7 mouse cellular contexts compared by ENCODE assay signal in genomic region chr17:44776738-44777270, GRCm38 (mm10). TPM values are rescaled to one million over a fixed set of nuclear protein-coding genes. Genes with fewer than 3 reads are reported as not detected.
DNase-seq lines count a peak whose midpoint lies in the region; ATAC-seq lines count a peak whose summit lies in the region.

Supt3 (plus strand) TSS chr17:44777152.

- H3K4me2 ChIP-seq in intestine, embryonic 16.5 days (ENCODE audit: low read depth, low read length): peak within 1 kb of the TSS; percentile 60
- peak within 1 kb of the TSS; percentile 73 for H3K4me2 ChIP-seq in midbrain, embryonic 11.5 days

- H3K4me3 ChIP-seq in intestine, embryonic 16.5 days (ENCODE audit: low read length): peak within 1 kb of the TSS; percentile 92
- H3K4me3 ChIP-seq in midbrain, embryonic 11.5 days (ENCODE audit: low read depth, low read length): peak within 1 kb of the TSS; percentile 89

- peak within 1 kb of the TSS; percentile 98 for H3K9ac ChIP-seq in intestine, embryonic 16.5 days (ENCODE audit: low read depth, low read length)
- H3K9ac ChIP-seq in midbrain, embryonic 11.5 days (ENCODE audit: low read length): peak within 1 kb of the TSS; percentile 94

- peaks cover 3% of the 10 kb centered on the region; the same call in 1 of the 2 replicates for H3K4me1 ChIP-seq in intestine, embryonic 16.5 days (ENCODE audit: control insufficient read depth, insufficient read depth, low read length)
- 0 out of 2 replicates have a peak, but pooled peaks cover 6% of the 10 kb centered on the region for H3K4me1 ChIP-seq in midbrain, embryonic 11.5 days (ENCODE audit: control insufficient read depth, insufficient read depth, low read length)

- DNase-seq in adrenal gland, adult 2 months: peak; percentile 98
- peak; percentile 96 for DNase-seq in embryo, embryonic 11.5 days (ENCODE audit: low read depth, low spot score)
- peak; percentile 95 for DNase-seq in gastrocnemius, postnatal 36 days
- DNase-seq in left cerebral cortex, postnatal 36 days (ENCODE audit: low spot score in 2 of 2): peak; percentile 96 to 99
- DNase-seq in midbrain, embryonic 11.5 days (ENCODE audit: low spot score, missing footprints): peak; percentile 100
- DNase-seq in skeletal muscle tissue, adult 2 months (ENCODE audit: low read depth, low spot score): peak; percentile 96

- peak; percentile 99 for ATAC-seq in intestine, embryonic 16.5 days
- ATAC-seq in midbrain, embryonic 11.5 days (ENCODE audit: low FRiP score): peak; percentile 97

- peak within 1 kb of the TSS; percentile 84 for H3K27ac ChIP-seq in intestine, embryonic 16.5 days (ENCODE audit: low read length)
- peak within 1 kb of the TSS; percentile 69 for H3K27ac ChIP-seq in midbrain, embryonic 11.5 days (ENCODE audit: low read depth, low read length)

- H3K27me3 ChIP-seq in intestine, embryonic 16.5 days (replicated peaks; ENCODE audit: control insufficient read depth, insufficient read depth, low read length): no peaks in the 10 kb centered on the region
- H3K27me3 ChIP-seq in midbrain, embryonic 11.5 days (ENCODE audit: control insufficient read depth, insufficient read depth, low read length): no peaks in the 10 kb centered on the region

- intact Hi-C loops in gastrocnemius, postnatal 36 days (cut with DNase I): no loop called here
- intact Hi-C loops in left cerebral cortex, postnatal 36 days (cut with DNase I): loop anchor here (1.0 kb wide), 1 partner anchor 41 kb away; no protein-coding TSS in a partner anchor

- no peaks in the 10 kb centered on the region for H3K9me3 ChIP-seq in intestine, embryonic 16.5 days (ENCODE audit: control insufficient read depth, low read length)
- no peaks in the 10 kb centered on the region for H3K9me3 ChIP-seq in midbrain, embryonic 11.5 days (ENCODE audit: control insufficient read depth, low read length)

- 0% methylated on average over 40 of the region's 40 CpGs for WGBS in intestine, embryonic 16.5 days
- WGBS in midbrain, embryonic 11.5 days: under 1% methylated on average over 40 of the region's 40 CpGs

- H3K36me3 ChIP-seq in intestine, embryonic 16.5 days (ENCODE audit: control insufficient read depth, insufficient read depth, low read length): no peaks in the 10 kb centered on the region
- H3K36me3 ChIP-seq in midbrain, embryonic 11.5 days (ENCODE audit: control insufficient read depth, insufficient read depth, low read length): no peaks in the 10 kb centered on the region

RNA-seq across cellular contexts. Expression of gene Supt3, which starts in this region (rescaled TPM):
- 10 to 100 TPM; 21.3 to 30.1 TPM for total RNA-seq in adrenal gland, adult 2 months (2021)
- 6.4 and 7.6 TPM in 2 replicates for polyA plus RNA-seq in adrenal gland, adult 2 months (2012; rRNA removed)
- total RNA-seq in gastrocnemius, postnatal 36 days (2021): 1 to 10 TPM; 7.1 to 9.4 TPM
- polyA plus RNA-seq in intestine, embryonic 16.5 days (2015; fragmentation: Nextera tagmentation; extraction: Ambion mirVana): 15.7 TPM in 2 replicates
- 10 to 100 TPM; 12.9 to 13.7 TPM for total RNA-seq in left cerebral cortex, postnatal 36 days (2021)
- 27.0 and 33.6 TPM in 2 replicates for polyA plus RNA-seq in midbrain, embryonic 11.5 days (2014; fragmentation: Nextera tagmentation; extraction: Ambion mirVana)

Comparison
In these comparisons a context has a peak if more than half of its experiments do, and no peak if none do; other contexts are left out.
1. Peak in every context shown above with its lines: DNase-seq, ATAC-seq, H3K4me3 ChIP-seq and H3K27ac ChIP-seq.